Mouse (Mus musculus): ENCODE data around the gene Psma6.

Gene Psma6

GRCm38 (mm10) chr12:55440416-55440815 lies 56.4 kb downstream of the Psma6 start:
- DNase-seq: no peak

GRCm38 (mm10) chr12:55442245-55442644 lies 58.2 kb downstream of the Psma6 start:
- no peak for DNase-seq

GRCm38 (mm10) chr12:55442861-55443850 lies 59.1 kb downstream of the Psma6 start:
- peak; percentile 58 to 71 for DNase-seq

GRCm38 (mm10) chr12:55444031-55444451 lies 60.0 kb downstream of the Psma6 start:
- DNase-seq: peak; percentile 37 to 76

- DNase-seq: no peak
These were observed 61.6 kb downstream of the Psma6 start for GRCm38 (mm10) chr12:55445583-55445982.

- DNase-seq: no peak
These were observed 62.3 kb downstream of the Psma6 start for GRCm38 (mm10) chr12:55446366-55446745.

- DNase-seq: peak; percentile 67 to 80
These were observed 62.8 kb downstream of the Psma6 start for GRCm38 (mm10) chr12:55446746-55447395.

GRCm38 (mm10) chr12:55447396-55447760 lies 63.4 kb downstream of the Psma6 start:
- DNase-seq: no peak

GRCm38 (mm10) chr12:55448457-55448856 lies 64.4 kb downstream of the Psma6 start:
- no peak for DNase-seq

- DNase-seq: no peak
These were observed 65.0 kb downstream of the Psma6 start for GRCm38 (mm10) chr12:55449048-55449447.

- no peak for DNase-seq
These were observed 66.4 kb downstream of the Psma6 start for GRCm38 (mm10) chr12:55450421-55450820.

- no peak for DNase-seq
These were observed 68.8 kb downstream of the Psma6 start for GRCm38 (mm10) chr12:55452839-55453238.

GRCm38 (mm10) chr12:55453924-55454323 lies 69.9 kb downstream of the Psma6 start:
- no peak for DNase-seq

GRCm38 (mm10) chr12:55455206-55455605 lies 71.2 kb downstream of the Psma6 start:
- DNase-seq: no peak

- no peak for DNase-seq
These were observed 72.1 kb downstream of the Psma6 start for GRCm38 (mm10) chr12:55456136-55456535.

- no peak for DNase-seq
These were observed 72.9 kb downstream of the Psma6 start for GRCm38 (mm10) chr12:55456893-55457292.

- DNase-seq: no peak
These were observed 75.7 kb downstream of the Psma6 start for GRCm38 (mm10) chr12:55459739-55460138.

GRCm38 (mm10) chr12:55460900-55461299 lies 76.9 kb downstream of the Psma6 start:
- DNase-seq: no peak

- DNase-seq: no peak
These were observed 77.7 kb downstream of the Psma6 start for GRCm38 (mm10) chr12:55461767-55462166.

GRCm38 (mm10) chr12:55462456-55462855 lies 78.4 kb downstream of the Psma6 start:
- DNase-seq: no peak

GRCm38 (mm10) chr12:55463087-55463486 lies 79.1 kb downstream of the Psma6 start:
- DNase-seq: no peak

GRCm38 (mm10) chr12:55463992-55464845 lies 80.2 kb downstream of the Psma6 start:
- no peak for DNase-seq

GRCm38 (mm10) chr12:55464846-55465361 lies 80.9 kb downstream of the Psma6 start:
- DNase-seq: peak; percentile 63 to 75

Data from thymus, adult 18-20 months (tissue).